Mouse (Mus musculus) myocyte (in vitro differentiated cells): ENCODE measurements around the gene Strada.
"Not testable (repeated sequence)": the region's sequence is repeated elsewhere in the genome, so short reads cannot be mapped to it uniquely, and the experiment has no call there.

Experiments used
- CEBPB ChIP-seq: IDR thresholded peaks from 2 replicates; pipeline ENCODE4 v1.6.1; 2011; ENCODE audit warnings: mild to moderate bottlenecking, moderate library complexity; ENCODE audit not compliant: poor library complexity, insufficient read depth, severe bottlenecking
- E2F4 ChIP-seq: IDR thresholded peaks from one replicate; pipeline ENCODE4 v1.6.1; 2011; ENCODE audit warnings: mild to moderate bottlenecking, control low read depth, moderate library complexity; ENCODE audit not compliant: insufficient read depth
- MAX ChIP-seq: IDR thresholded peaks from one replicate; pipeline ENCODE4 v1.6.1; 2011; ENCODE audit warnings: low read depth, mild to moderate bottlenecking, control low read depth
- MYOD1 ChIP-seq, 3 experiments: IDR thresholded peaks; one replicate each; pipeline ENCODE4 v1.6.1; 2011; ENCODE audit warnings: control low read depth in 2 of 3, low read depth in 2 of 3, mild to moderate bottlenecking in 2 of 3, moderate library complexity in 1 of 3; ENCODE audit not compliant: insufficient read length in 2 of 3, control insufficient read depth in 1 of 3
- POLR2A ChIP-seq: IDR thresholded peaks from one replicate; pipeline ENCODE4 v1.6.1; 2011; ENCODE audit warnings: low read depth, mild to moderate bottlenecking, control low read depth, moderate library complexity; ENCODE audit not compliant: insufficient read length
- POLR2AphosphoS2 ChIP-seq: IDR thresholded peaks from one replicate; pipeline ENCODE4 v1.6.1; 2011; ENCODE audit warnings: low read depth, control low read depth; ENCODE audit not compliant: insufficient read length
- REST ChIP-seq: IDR thresholded peaks from one replicate; pipeline ENCODE4 v1.6.1; 2011; ENCODE audit warnings: mild to moderate bottlenecking, control low read depth, moderate library complexity; ENCODE audit not compliant: insufficient read depth, insufficient read length
- SRF ChIP-seq: IDR thresholded peaks from one replicate; pipeline ENCODE4 v1.6.1; 2011; ENCODE audit warnings: low read depth; ENCODE audit not compliant: control insufficient read depth, insufficient read length
- TCF12 ChIP-seq: IDR thresholded peaks from one replicate; pipeline ENCODE4 v1.6.1; 2011; ENCODE audit warnings: mild to moderate bottlenecking, control low read depth; ENCODE audit not compliant: poor library complexity, insufficient read depth, severe bottlenecking
- USF1 ChIP-seq: IDR thresholded peaks from one replicate; pipeline ENCODE4 v1.6.1; 2011; ENCODE audit warnings: low read depth, mild to moderate bottlenecking, control low read depth, moderate library complexity

GRCm38 (mm10) chr11:106199997-106200396 lies 2.0 kb downstream of the Strada start:
- TF ChIP-seq POLR2A; MAX; POLR2AphosphoS2; USF1; REST; MYOD1 (IDR thresholded peaks at IDR 0.05; ENCODE audit: control insufficient read depth in 1 of 3, insufficient read length in 2 of 3, low read depth in 2 of 3); TCF12; SRF; CEBPB; E2F4: not testable (repeated sequence)
